Comparison of ENCODE assay signal across 12 mouse cellular contexts in genomic region chr17:30388817-30389216, GRCm38 (mm10).
DNase-seq lines count a peak whose midpoint lies in the region; ATAC-seq and TF ChIP-seq lines count a peak whose summit lies in the region.
"Had no signal": no experiment of that assay in that cellular context is flagged by ENCODE, and none has a peak within 500 bp of the region (broad histone marks: within the 10 kb centered on the region; RNA-seq: fewer than 3 reads in every experiment).

No protein-coding gene starts in this region.

- H3K27me3 ChIP-seq in forebrain, embryonic 13.5 days = no peaks in the 10 kb centered on the region
- no peaks in the 10 kb centered on the region for H3K27me3 ChIP-seq in forebrain, embryonic 11.5 days (ENCODE audit: control insufficient read depth, insufficient read depth, low read length)
- H3K27me3 ChIP-seq in lung, embryonic 14.5 days (ENCODE audit: insufficient read depth, low read length) = no peaks in the 10 kb centered on the region
- no peaks in the 10 kb centered on the region for H3K27me3 ChIP-seq in forebrain, postnatal 0 days (ENCODE audit: insufficient read depth, low read length)

- peaks cover 24% of the 10 kb centered on the region for H3K4me1 ChIP-seq in forebrain, embryonic 13.5 days
- H3K4me1 ChIP-seq in forebrain, embryonic 11.5 days (replicated peaks; ENCODE audit: control insufficient read depth, insufficient read depth, low read length) = no peaks in the 10 kb centered on the region
- H3K4me1 ChIP-seq in lung, embryonic 14.5 days (ENCODE audit: insufficient read depth) = no peaks in the 10 kb centered on the region
- peaks cover 12% of the 10 kb centered on the region for H3K4me1 ChIP-seq in forebrain, postnatal 0 days (ENCODE audit: insufficient read depth)

- H3K4me3 ChIP-seq in forebrain, embryonic 13.5 days = no peak overlapping the region
- H3K4me3 ChIP-seq in forebrain, embryonic 11.5 days (ENCODE audit: low read depth, low read length) = no peak overlapping the region
- H3K4me3 ChIP-seq in lung, embryonic 14.5 days (ENCODE audit: low read depth, low read length) = no peak overlapping the region
- no peak overlapping the region for H3K4me3 ChIP-seq in forebrain, postnatal 0 days (ENCODE audit: low read depth, low read length)
- H3K4me3 ChIP-seq: erythroblast, embryonic 14.5 days had no signal

- DNase-seq in forebrain, embryonic 11.5 days (ENCODE audit: low spot score) = no peak
- DNase-seq in lung, embryonic 14.5 days = peak; percentile 9
- no peak for DNase-seq in lung, postnatal 25 days (ENCODE audit: low spot score)
- DNase-seq in cerebellum, adult 11 months = peak; percentile 81
- DNase-seq in forebrain, postnatal 0 days = peak; percentile 59
- DNase-seq in gastrocnemius, adult 18-20 months (ENCODE audit: low spot score) = no peak
- no peak for DNase-seq in heart, postnatal 4 days
- DNase-seq: gastrocnemius, postnatal 36 days; liver, postnatal 0 days had no signal

- TF ChIP-seq CTCF in lung, embryonic 14.5 days (IDR thresholded peaks at IDR 0.05; ENCODE audit: low read depth) = no peak
- TF ChIP-seq CTCF in forebrain, postnatal 0 days (IDR thresholded peaks at IDR 0.05; ENCODE audit: low read depth) = no peak

- H3K27ac ChIP-seq in forebrain, embryonic 13.5 days = 0 out of 2 replicates have a peak overlapping the region, but pooled peaks have one; percentile 6
- no peak overlapping the region for H3K27ac ChIP-seq in forebrain, embryonic 11.5 days (ENCODE audit: low read depth, low read length)
- H3K27ac ChIP-seq in lung, embryonic 14.5 days (ENCODE audit: low read depth) = no peak overlapping the region
- H3K27ac ChIP-seq in forebrain, postnatal 0 days (ENCODE audit: low read depth, low read length) = peak overlapping the region; percentile 67

- H3K9me3 ChIP-seq in forebrain, embryonic 13.5 days (replicated peaks) = no peaks in the 10 kb centered on the region
- no peaks in the 10 kb centered on the region for H3K9me3 ChIP-seq in forebrain, embryonic 11.5 days (ENCODE audit: control insufficient read depth, low read length)
- H3K9me3 ChIP-seq in lung, embryonic 14.5 days (ENCODE audit: low read depth, low read length) = no peaks in the 10 kb centered on the region
- H3K9me3 ChIP-seq in forebrain, postnatal 0 days (ENCODE audit: low read length) = no peaks in the 10 kb centered on the region

- no peak for ATAC-seq in forebrain, embryonic 13.5 days
- no peak for ATAC-seq in forebrain, embryonic 11.5 days (replicated peaks; ENCODE audit: low FRiP score)
- no peak for ATAC-seq in lung, embryonic 14.5 days (ENCODE audit: insufficient read depth)
- peak; percentile 29; the same call in 1 of the 2 replicates for ATAC-seq in forebrain, postnatal 0 days
- ATAC-seq: intestine, postnatal 0 days; liver, postnatal 0 days had no signal

- WGBS in forebrain, embryonic 13.5 days = 79% methylated on average over 4 of the region's 4 CpGs
- 85% methylated on average over 4 of the region's 4 CpGs for WGBS in forebrain, embryonic 11.5 days
- WGBS in lung, embryonic 14.5 days = 56% methylated on average over 4 of the region's 4 CpGs
- 35% methylated on average over 4 of the region's 4 CpGs for WGBS in forebrain, postnatal 0 days

- H3K4me2 ChIP-seq in forebrain, embryonic 13.5 days = no peak overlapping the region
- H3K4me2 ChIP-seq in forebrain, embryonic 11.5 days (ENCODE audit: low read depth, low read length, severe bottlenecking) = no peak overlapping the region
- H3K4me2 ChIP-seq in lung, embryonic 14.5 days = no peak overlapping the region
- no peak overlapping the region for H3K4me2 ChIP-seq in forebrain, postnatal 0 days (ENCODE audit: low read depth)

- H3K36me3 ChIP-seq in forebrain, embryonic 13.5 days (ENCODE audit: poor library complexity, severe bottlenecking) = no peaks in the 10 kb centered on the region
- H3K36me3 ChIP-seq in forebrain, embryonic 11.5 days (ENCODE audit: control insufficient read depth, insufficient read depth, low read length) = no peaks in the 10 kb centered on the region
- H3K36me3 ChIP-seq in lung, embryonic 14.5 days (ENCODE audit: insufficient read depth) = no peaks in the 10 kb centered on the region
- H3K36me3 ChIP-seq in forebrain, postnatal 0 days (ENCODE audit: insufficient read depth) = no peaks in the 10 kb centered on the region

- H3K9ac ChIP-seq in forebrain, embryonic 13.5 days = no peak overlapping the region
- no peak overlapping the region for H3K9ac ChIP-seq in forebrain, embryonic 11.5 days (ENCODE audit: low read length)
- H3K9ac ChIP-seq in lung, embryonic 14.5 days = no peak overlapping the region
- no peak overlapping the region for H3K9ac ChIP-seq in forebrain, postnatal 0 days
- H3K9ac ChIP-seq: liver, postnatal 0 days had no signal

Comparison
In these comparisons a context has a peak if more than half of its experiments do, and no peak if none do; other contexts are left out.
1. H3K27ac ChIP-seq: peak in forebrain, embryonic 13.5 days (single experiment) and forebrain, postnatal 0 days (single experiment); none in forebrain, embryonic 11.5 days (single experiment) and lung, embryonic 14.5 days (single experiment).
2. DNase-seq: peak in lung, embryonic 14.5 days (single experiment), cerebellum, adult 11 months (single experiment) and forebrain, postnatal 0 days (single experiment); none in forebrain, embryonic 11.5 days (single experiment), lung, postnatal 25 days (single experiment), gastrocnemius, adult 18-20 months (single experiment) and heart, postnatal 4 days (single experiment).